Mouse (Mus musculus) neural tube, embryonic 12.5 days (tissue): ENCODE results near the gene 2410141K09Rik. TPM values are rescaled to one million over a fixed set of nuclear protein-coding genes. Genes with fewer than 3 reads are reported as not detected.
"Not testable (repeated sequence)": the region's sequence is repeated elsewhere in the genome, so short reads cannot be mapped to it uniquely, and the experiment has no call there.

Source experiments
- ATAC-seq: fragments of 200-750 bp; cut with Nextera tagmentation; 2 replicates; pipeline ENCODE4 v1.8.0; 2017; ENCODE audit warnings: low read depth, mild to moderate bottlenecking, moderate TSS enrichment, moderate library complexity; ENCODE audit not compliant: low FRiP score
- H3K27ac ChIP-seq: fragments of 300-500 bp; sonication (generic); 2 replicates; pipeline ENCODE4 v1.5.1; 2016
- H3K27me3 ChIP-seq: fragments of 300-500 bp; sonication (generic); replicated peaks from 2 replicates; pipeline ENCODE4 v1.6.1; 2016; ENCODE audit warnings: mild to moderate bottlenecking
- H3K36me3 ChIP-seq: fragments of 300-500 bp; sonication (generic); 2 replicates; pipeline ENCODE4 v1.6.1; 2016; ENCODE audit warnings: mild to moderate bottlenecking
- H3K4me1 ChIP-seq: fragments of 300-500 bp; sonication (generic); 2 replicates; pipeline ENCODE4 v1.6.1; 2016
- H3K4me2 ChIP-seq: fragments of 300-500 bp; sonication (generic); replicated peaks from 2 replicates; pipeline ENCODE4 v1.6.1; 2016; ENCODE audit warnings: mild to moderate bottlenecking
- H3K4me3 ChIP-seq: fragments of 300-500 bp; sonication (generic); 2 replicates; pipeline ENCODE4 v1.5.1; 2016
- H3K9ac ChIP-seq: fragments of 300-500 bp; sonication (generic); 2 replicates; pipeline ENCODE4 v1.6.1; 2016; ENCODE audit warnings: mild to moderate bottlenecking
- H3K9me3 ChIP-seq: fragments of 300-500 bp; sonication (generic); 2 replicates; pipeline ENCODE4 v1.6.1; 2016; ENCODE audit warnings: mild to moderate bottlenecking
- WGBS: fragments of 180-500 bp; shearing (Covaris S2); methylation state at CpG from one replicate; pipeline ENCODE4 v1.1.7; 2016; 5-methylcytosine and 5-hydroxymethylcytosine counted together
- polyA plus RNA-seq: library from polyadenylated mRNA; unstranded; fragments of >200 nt; fragmentation: Nextera tagmentation; extraction: Ambion mirVana; gene quantifications from 2 replicates; pipeline ENCODE4 v1.2.1, GENCODE M21; 2016

Gene 2410141K09Rik
- polyA plus RNA-seq, result not detected in 2 replicates

DNA sequence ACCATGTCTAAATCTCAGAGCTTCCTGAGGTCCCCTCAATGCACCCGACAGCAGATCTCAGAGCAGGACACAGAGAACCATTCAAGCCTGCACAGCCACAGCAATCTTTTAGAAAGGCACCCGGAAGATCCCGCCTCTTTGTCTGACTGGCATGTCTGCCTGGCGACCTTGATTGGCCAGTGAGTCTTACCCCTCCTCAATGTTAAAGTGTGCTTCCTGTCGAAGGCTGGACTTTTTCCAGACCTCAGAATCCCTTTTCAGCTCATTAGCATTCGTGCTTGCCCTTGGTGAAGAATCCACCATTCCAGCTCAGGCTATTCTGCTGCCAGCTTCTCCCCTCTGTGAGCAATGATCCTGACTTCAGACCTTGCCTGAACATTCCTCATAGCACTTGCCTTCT is at the start of gene 2410141K09Rik:
2410141K09Rik (minus strand) TSS at position 101 of the 400 bp plus-strand sequence.
- WGBS, result no CpG with 5 or more reads among the region's 6 CpGs
- ATAC-seq, result not testable (repeated sequence)

DNA sequence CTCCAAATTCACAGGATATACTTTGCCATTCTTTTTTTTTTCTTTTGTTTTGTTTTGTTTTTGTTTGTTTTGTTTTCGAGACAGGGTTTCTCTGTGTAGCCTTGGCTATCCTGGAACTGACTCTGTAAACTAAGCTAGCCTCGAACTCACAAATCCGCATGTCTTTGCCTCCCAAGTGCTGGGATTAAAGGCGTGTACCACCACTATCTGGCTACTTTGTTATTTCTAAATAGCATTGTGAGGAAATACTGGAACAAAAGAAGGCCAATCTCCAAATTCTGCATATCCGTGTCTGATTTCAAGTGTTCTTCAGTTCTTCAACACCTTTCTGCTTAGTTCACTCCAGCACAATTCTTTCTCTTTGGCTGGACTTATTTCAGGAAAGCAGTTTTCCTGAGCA is 14.1 kb downstream of the 2410141K09Rik start:
- H3K9me3 ChIP-seq, ATAC-seq, H3K4me2 ChIP-seq, H3K27ac ChIP-seq, H3K27me3 ChIP-seq, H3K9ac ChIP-seq, H3K4me3 ChIP-seq, H3K4me1 ChIP-seq, H3K36me3 ChIP-seq: not testable (repeated sequence)
- WGBS, result no CpG with 5 or more reads among the region's 5 CpGs

More for the DNA sequence above, at the start of gene 2410141K09Rik:
- H3K36me3 ChIP-seq, H3K4me2 ChIP-seq, H3K4me1 ChIP-seq, H3K27me3 ChIP-seq, H3K9ac ChIP-seq, H3K4me3 ChIP-seq, H3K9me3 ChIP-seq, H3K27ac ChIP-seq: not testable (repeated sequence)

DNA sequence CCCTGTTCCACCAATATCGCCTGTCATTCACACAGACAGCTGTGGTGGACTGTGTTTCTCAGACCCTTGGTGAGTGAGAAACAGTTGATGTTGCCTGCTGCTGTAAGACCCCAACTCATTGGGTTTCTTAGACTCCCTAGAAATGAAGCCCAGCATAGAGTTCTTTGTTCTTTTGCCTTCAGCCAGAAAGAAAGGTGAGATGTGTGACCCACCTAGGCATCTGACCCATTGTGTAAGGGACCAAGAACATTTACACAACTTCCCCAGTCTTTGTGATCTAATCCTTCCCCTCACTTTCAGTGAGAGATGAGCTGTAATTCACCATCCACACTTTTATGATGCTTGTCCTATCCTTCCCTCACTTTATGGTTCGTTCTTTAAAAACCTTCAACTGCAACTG is 26.0 kb downstream of the 2410141K09Rik start:
- not testable (repeated sequence) for H3K9me3 ChIP-seq, H3K27ac ChIP-seq, H3K9ac ChIP-seq, H3K4me3 ChIP-seq, ATAC-seq, H3K36me3 ChIP-seq, H3K27me3 ChIP-seq, H3K4me2 ChIP-seq, H3K4me1 ChIP-seq
- WGBS, result no CpG with 5 or more reads among the region's 2 CpGs

Other genes starting within 250 kb of the 2410141K09Rik start
- gene Gm10772, start 213.5 kb downstream of the 2410141K09Rik start, polyA plus RNA-seq, result not detected in 2 replicates